Mouse (Mus musculus) hindbrain, embryonic 11.5 days (tissue): Measurements from ENCODE around the gene Tnni1. TPM values are rescaled to one million over a fixed set of nuclear protein-coding genes. Genes with fewer than 3 reads are reported as not detected.

ENCODE experiments used
- ATAC-seq: fragments of 200-750 bp; cut with Nextera tagmentation; 2 replicates; pipeline ENCODE4 v1.8.0; 2017; ENCODE audit warnings: mild to moderate bottlenecking, moderate TSS enrichment, moderate library complexity; ENCODE audit not compliant: low FRiP score
- DNase-seq: peaks from one replicate; pipeline ENCODE4 v3.0.0-alpha.2; 2015; ENCODE audit warnings: low spot score
- H3K27ac ChIP-seq: fragments of 300-500 bp; sonication (generic); 2 replicates; pipeline ENCODE4 v1.5.1; 2014; ENCODE audit warnings: mild to moderate bottlenecking, low read depth, low read length
- H3K27me3 ChIP-seq: fragments of 300-500 bp; sonication (generic); 2 replicates; pipeline ENCODE4 v1.6.1; 2014; ENCODE audit warnings: mild to moderate bottlenecking, low read length, moderate library complexity, mixed read lengths; ENCODE audit not compliant: control insufficient read depth, insufficient read depth
- H3K36me3 ChIP-seq: fragments of 300-500 bp; sonication (generic); 2 replicates; pipeline ENCODE4 v1.6.1; 2014; ENCODE audit warnings: mild to moderate bottlenecking, low read length, moderate library complexity, mixed read lengths; ENCODE audit not compliant: control insufficient read depth, insufficient read depth
- H3K4me1 ChIP-seq: fragments of 300-500 bp; sonication (generic); replicated peaks from 2 replicates; pipeline ENCODE4 v1.6.1; 2014; ENCODE audit warnings: low read length, mixed read lengths; ENCODE audit not compliant: control insufficient read depth, insufficient read depth
- H3K4me2 ChIP-seq: fragments of 300-500 bp; sonication (generic); replicated peaks from 2 replicates; pipeline ENCODE4 v1.6.1; 2014; ENCODE audit warnings: mild to moderate bottlenecking, low read depth, low read length
- H3K4me3 ChIP-seq: fragments of 300-500 bp; sonication (generic); 2 replicates; pipeline ENCODE4 v1.5.1; 2014; ENCODE audit warnings: low read depth, low read length
- H3K9ac ChIP-seq: fragments of 300-500 bp; sonication (generic); 2 replicates; pipeline ENCODE4 v1.6.1; 2014; ENCODE audit warnings: low read depth, low read length
- H3K9me3 ChIP-seq: fragments of 300-500 bp; sonication (generic); 2 replicates; pipeline ENCODE4 v1.6.1; 2016; ENCODE audit warnings: low read length; ENCODE audit not compliant: control insufficient read depth
- WGBS: fragments of 180-500 bp; shearing (Covaris S2); extraction: QIAGEN DNeasy Blood & Tissue Kit; methylation state at CpG from one replicate; pipeline ENCODE4 v1.1.7; 2014; 5-methylcytosine and 5-hydroxymethylcytosine counted together
- polyA plus RNA-seq: library from polyadenylated mRNA; unstranded; fragments of >200 nt; fragmentation: Nextera tagmentation; extraction: Ambion mirVana; gene quantifications from 2 replicates; pipeline ENCODE4 v1.2.1, GENCODE M21; 2014

Tnni1 gene
- polyA plus RNA-seq, 1 experiment from 2014 or later, result 6.0 TPM

GRCm38 (mm10) chr1:135820071-135820470 is 40.8 kb downstream of the Tnni1 start:
- 0 out of 2 replicates have a peak, but pooled peaks cover 2% of the 10 kb centered on the region for H3K4me1 ChIP-seq
- DNase-seq (no peak), ATAC-seq (no peak)
- H3K9me3 ChIP-seq, result no peaks in the 10 kb centered on the region
- no peak overlapping the region for H3K27ac ChIP-seq
- no peak overlapping the region for H3K9ac ChIP-seq
- WGBS, result 78% methylated on average over 10 of the region's 10 CpGs
- H3K36me3 ChIP-seq, result no peaks in the 10 kb centered on the region
- no peak overlapping the region for H3K4me3 ChIP-seq
- H3K4me2 ChIP-seq, result no peak overlapping the region
- H3K27me3 ChIP-seq, result peaks cover 35% of the 10 kb centered on the region

- H3K4me2 ChIP-seq, result no peak overlapping the region
- DNase-seq (no peak), ATAC-seq (no peak)
- no peak overlapping the region for H3K9ac ChIP-seq
- H3K4me3 ChIP-seq, result no peak overlapping the region
- no peak overlapping the region for H3K27ac ChIP-seq
- 70% methylated on average over 16 of the region's 16 CpGs for WGBS
- no peaks in the 10 kb centered on the region for H3K36me3 ChIP-seq
- H3K9me3 ChIP-seq, result no peaks in the 10 kb centered on the region
- H3K27me3 ChIP-seq, result peaks cover 35% of the 10 kb centered on the region
- H3K4me1 ChIP-seq, result 0 out of 2 replicates have a peak, but pooled peaks cover 2% of the 10 kb centered on the region
Measured at GRCm38 (mm10) chr1:135820736-135821364, 41.6 kb downstream of the Tnni1 start.

GRCm38 (mm10) chr1:135821780-135822179 is 42.5 kb downstream of the Tnni1 start:
- no peak overlapping the region for H3K4me2 ChIP-seq
- ATAC-seq (no peak), DNase-seq (no peak)
- no peak overlapping the region for H3K27ac ChIP-seq
- no peak overlapping the region for H3K9ac ChIP-seq
- H3K36me3 ChIP-seq, result no peaks in the 10 kb centered on the region
- no peaks in the 10 kb centered on the region for H3K9me3 ChIP-seq
- H3K27me3 ChIP-seq, result peaks cover 33% of the 10 kb centered on the region
- 84% methylated on average over 7 of the region's 7 CpGs for WGBS
- H3K4me3 ChIP-seq, result no peak overlapping the region
- 0 out of 2 replicates have a peak, but pooled peaks cover 2% of the 10 kb centered on the region for H3K4me1 ChIP-seq

GRCm38 (mm10) chr1:135828918-135829317 is 49.7 kb downstream of the Tnni1 start:
- H3K4me1 ChIP-seq, result no peaks in the 10 kb centered on the region
- no peak overlapping the region for H3K4me3 ChIP-seq
- WGBS, result 22% methylated on average over 1 of the region's 1 CpGs
- no peak overlapping the region for H3K4me2 ChIP-seq
- H3K9me3 ChIP-seq, result no peaks in the 10 kb centered on the region
- ATAC-seq (no peak), DNase-seq (peak; percentile 64)
- no peak overlapping the region for H3K9ac ChIP-seq
- no peaks in the 10 kb centered on the region for H3K36me3 ChIP-seq
- no peaks in the 10 kb centered on the region for H3K27me3 ChIP-seq
- no peak overlapping the region for H3K27ac ChIP-seq

- Histone ChIP-seq H3K4me3 (no peak overlapping the region), H3K4me2 (no peak overlapping the region), H3K27me3 (no peaks in the 10 kb centered on the region), H3K27ac (no peak overlapping the region), H3K4me1 (no peaks in the 10 kb centered on the region), H3K9me3 (no peaks in the 10 kb centered on the region), H3K36me3 (no peaks in the 10 kb centered on the region), H3K9ac (no peak overlapping the region)
- DNase-seq (no peak), ATAC-seq (no peak)
- 71% methylated on average over 6 of the region's 6 CpGs for WGBS
Measured at GRCm38 (mm10) chr1:135834206-135834859, 55.1 kb downstream of the Tnni1 start.

- WGBS, result 82% methylated on average over 8 of the region's 8 CpGs
- Histone ChIP-seq H3K27me3 (no peaks in the 10 kb centered on the region), H3K4me1 (no peaks in the 10 kb centered on the region), H3K4me2 (no peak overlapping the region), H3K4me3 (no peak overlapping the region), H3K36me3 (no peaks in the 10 kb centered on the region), H3K9ac (no peak overlapping the region), H3K9me3 (no peaks in the 10 kb centered on the region), H3K27ac (no peak overlapping the region)
- DNase-seq (no peak), ATAC-seq (no peak)
Measured at GRCm38 (mm10) chr1:135834983-135835382, 55.7 kb downstream of the Tnni1 start.

- H3K27me3 ChIP-seq, result no peaks in the 10 kb centered on the region
- H3K9ac ChIP-seq, result no peak within 1 kb of the TSS
- no peaks in the 10 kb centered on the region for H3K9me3 ChIP-seq
- no peak for ATAC-seq
- H3K4me2 ChIP-seq, result no peak within 1 kb of the TSS
- no peaks in the 10 kb centered on the region for H3K4me1 ChIP-seq
- H3K27ac ChIP-seq, result no peak within 1 kb of the TSS
- no peak within 1 kb of the TSS for H3K4me3 ChIP-seq
- no peaks in the 10 kb centered on the region for H3K36me3 ChIP-seq
- whole genome bisulfite sequencing, result 62% methylated on average over 9 of the region's 9 CpGs
- no peak for DNase-seq
Measured at GRCm38 (mm10) chr1:135835716-135836483, 56.7 kb downstream of the Tnni1 start, which contains the start of gene Tnnt2. Gene Tnnt2, plus strand, starts transcription at chr1:135836354.

- Histone ChIP-seq H3K36me3 (no peaks in the 10 kb centered on the region), H3K4me3 (no peak overlapping the region), H3K27me3 (no peaks in the 10 kb centered on the region), H3K9ac (no peak overlapping the region), H3K4me1 (no peaks in the 10 kb centered on the region), H3K27ac (no peak overlapping the region), H3K9me3 (no peaks in the 10 kb centered on the region), H3K4me2 (no peak overlapping the region)
- no peak for DNase-seq
- 62% methylated on average over 4 of the region's 4 CpGs for whole genome bisulfite sequencing
- no peak for ATAC-seq
Measured at GRCm38 (mm10) chr1:135838626-135839025, 59.4 kb downstream of the Tnni1 start.
